Mouse (Mus musculus): ENCODE measurements at regions not wholly inside any gene's neighbourhood (a gene's known extent, or its start where the extent isn't known, plus 50 kb on each side); places are given as distances from the start of the nearest gene placed in this dataset.

DNA sequence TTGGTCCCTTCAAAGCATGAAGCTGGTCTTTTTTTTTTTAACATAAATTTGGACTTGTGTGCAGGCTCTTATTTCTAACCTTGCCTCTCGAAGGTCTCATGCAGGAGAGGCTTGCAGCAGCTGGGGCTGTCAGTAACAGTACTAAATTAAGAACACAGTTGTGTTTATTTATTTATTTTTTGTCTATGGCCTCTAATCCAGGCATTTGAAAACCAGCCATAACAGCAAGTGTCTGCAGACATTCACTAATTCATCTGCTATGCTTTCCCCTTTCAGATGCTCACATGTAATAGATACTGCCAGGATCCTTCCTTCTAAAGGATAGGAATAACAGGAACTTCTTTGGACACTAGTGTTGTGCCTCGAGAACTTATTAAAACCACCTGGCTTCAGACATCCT lies 172.5 kb downstream of the Rchy1 start:
- no peaks in the 10 kb centered on the region for H3K9me3 ChIP-seq (replicated peaks; ENCODE audit: control insufficient read depth, insufficient read depth, low read length, poor library complexity, severe bottlenecking)
- H3K36me3 ChIP-seq (ENCODE audit: control insufficient read depth, insufficient read depth, low read length, poor library complexity, severe bottlenecking), result no peaks in the 10 kb centered on the region
- H3K4me1 ChIP-seq (ENCODE audit: control insufficient read depth, insufficient read depth, low read length), result no peaks in the 10 kb centered on the region
- H3K9ac ChIP-seq (ENCODE audit: low read depth, poor library complexity, severe bottlenecking), result no peak overlapping the region
- no peak overlapping the region for H3K4me3 ChIP-seq (ENCODE audit: low read depth, low read length)
- no peak overlapping the region for H3K27ac ChIP-seq (ENCODE audit: insufficient read depth, low read length)
- no peaks in the 10 kb centered on the region for H3K27me3 ChIP-seq (ENCODE audit: control insufficient read depth, insufficient read depth, low read length, poor library complexity, severe bottlenecking)
- no peak for TF ChIP-seq EP300 (IDR thresholded peaks at IDR 0.05; ENCODE audit: insufficient read depth, low read depth, low read length)
- TF ChIP-seq POLR2A (IDR thresholded peaks at IDR 0.05; ENCODE audit: insufficient read depth, low read length), result no peak

DNA sequence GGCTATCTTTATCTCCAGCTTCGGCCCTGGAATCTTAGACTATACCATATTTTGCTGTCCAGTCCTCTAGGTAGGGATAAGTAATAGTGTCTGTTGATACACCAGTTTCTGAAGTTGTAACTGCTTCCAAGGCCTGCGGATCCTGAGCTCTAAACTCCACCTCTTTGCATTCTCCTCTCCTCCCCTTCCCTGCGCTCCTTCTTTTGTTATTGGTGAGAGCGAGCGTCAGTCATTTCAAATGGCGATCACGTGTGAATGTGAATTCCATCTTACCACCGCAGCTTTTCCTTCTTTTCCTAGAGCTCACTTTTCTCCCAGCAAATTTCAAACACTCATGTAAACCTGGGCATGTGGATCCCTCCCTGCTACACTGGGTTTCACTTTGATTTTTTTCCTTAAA lies 178.9 kb downstream of the Rchy1 start:
- H3K36me3 ChIP-seq (ENCODE audit: control insufficient read depth, insufficient read depth, low read length, poor library complexity, severe bottlenecking), result no peaks in the 10 kb centered on the region
- H3K27me3 ChIP-seq (ENCODE audit: control insufficient read depth, insufficient read depth, low read length, poor library complexity, severe bottlenecking), result no peaks in the 10 kb centered on the region; the same call in 1 of the 2 replicates
- no peak overlapping the region for H3K27ac ChIP-seq (ENCODE audit: insufficient read depth, low read length)
- H3K9me3 ChIP-seq (replicated peaks; ENCODE audit: control insufficient read depth, insufficient read depth, low read length, poor library complexity, severe bottlenecking), result no peaks in the 10 kb centered on the region
- H3K4me3 ChIP-seq (ENCODE audit: low read depth, low read length), result no peak overlapping the region
- no peak overlapping the region for H3K9ac ChIP-seq (ENCODE audit: low read depth, poor library complexity, severe bottlenecking)
- TF ChIP-seq CTCF (IDR thresholded peaks at IDR 0.05; ENCODE audit: low read depth, low read length), result no peak
- TF ChIP-seq EP300 (IDR thresholded peaks at IDR 0.05; ENCODE audit: insufficient read depth, low read depth, low read length), result no peak
- no peak for TF ChIP-seq POLR2A (IDR thresholded peaks at IDR 0.05; ENCODE audit: insufficient read depth, low read length)
- H3K4me1 ChIP-seq (ENCODE audit: control insufficient read depth, insufficient read depth, low read length), result no peaks in the 10 kb centered on the region

DNA sequence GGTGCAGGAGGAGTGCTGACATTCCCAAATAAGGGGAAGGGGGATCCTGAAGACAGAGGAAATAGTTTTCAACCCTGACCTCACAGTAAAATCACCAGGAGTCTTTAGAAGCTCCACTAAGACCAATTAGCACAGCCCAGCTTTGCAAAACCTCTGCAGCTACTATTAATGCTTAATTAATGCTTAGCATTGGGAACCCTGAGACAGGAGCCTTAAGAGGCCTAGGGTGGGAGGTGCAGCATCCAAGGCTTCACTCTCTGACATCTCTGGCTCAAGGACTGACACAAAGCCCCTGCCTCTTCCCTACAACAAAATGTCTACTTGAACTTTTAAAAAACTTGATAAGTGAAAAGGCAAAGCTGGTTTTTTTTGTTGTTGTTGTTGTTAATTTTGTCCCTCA lies 185.9 kb downstream of the Rchy1 start:
- Histone ChIP-seq H3K27me3 (ENCODE audit: control insufficient read depth, insufficient read depth, low read length, poor library complexity, severe bottlenecking) (no peaks in the 10 kb centered on the region), H3K9me3 (replicated peaks; ENCODE audit: control insufficient read depth, insufficient read depth, low read length, poor library complexity, severe bottlenecking) (no peaks in the 10 kb centered on the region), H3K4me1 (ENCODE audit: control insufficient read depth, insufficient read depth, low read length) (no peaks in the 10 kb centered on the region), H3K27ac (ENCODE audit: insufficient read depth, low read length) (no peak overlapping the region), H3K4me3 (ENCODE audit: low read depth, low read length) (no peak overlapping the region), H3K36me3 (ENCODE audit: control insufficient read depth, insufficient read depth, low read length, poor library complexity, severe bottlenecking) (no peaks in the 10 kb centered on the region), H3K9ac (ENCODE audit: low read depth, poor library complexity, severe bottlenecking) (no peak overlapping the region)
- TF ChIP-seq EP300 (IDR thresholded peaks at IDR 0.05; ENCODE audit: insufficient read depth, low read depth, low read length) (no peak), CTCF (IDR thresholded peaks at IDR 0.05; ENCODE audit: low read depth, low read length) (no peak), POLR2A (IDR thresholded peaks at IDR 0.05; ENCODE audit: insufficient read depth, low read length) (no peak)

DNA sequence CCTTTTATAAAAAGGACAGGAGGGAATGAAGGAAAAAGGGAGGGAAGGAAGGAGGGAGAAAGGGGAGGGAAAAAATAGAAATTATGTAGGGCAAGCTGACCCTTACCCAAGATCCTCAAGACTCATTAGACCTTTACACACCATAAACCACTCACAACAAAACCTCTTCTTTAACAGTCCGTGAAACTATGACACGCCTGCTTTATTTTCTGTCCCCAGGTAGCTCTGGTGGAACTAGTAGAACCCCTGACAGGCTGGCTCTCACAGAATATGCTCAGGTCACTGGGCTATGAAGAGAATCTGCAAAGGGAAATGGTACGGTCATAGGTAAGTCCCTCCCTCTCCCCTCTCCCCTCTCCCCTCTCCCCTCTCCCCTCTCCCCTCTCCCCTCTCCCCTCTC lies 188.8 kb downstream of the Rchy1 start:
- Histone ChIP-seq H3K27ac (ENCODE audit: insufficient read depth, low read length) (no peak overlapping the region), H3K27me3 (ENCODE audit: control insufficient read depth, insufficient read depth, low read length, poor library complexity, severe bottlenecking) (no peaks in the 10 kb centered on the region), H3K36me3 (ENCODE audit: control insufficient read depth, insufficient read depth, low read length, poor library complexity, severe bottlenecking) (no peaks in the 10 kb centered on the region), H3K9ac (ENCODE audit: low read depth, poor library complexity, severe bottlenecking) (no peak overlapping the region), H3K4me3 (ENCODE audit: low read depth, low read length) (no peak overlapping the region), H3K9me3 (replicated peaks; ENCODE audit: control insufficient read depth, insufficient read depth, low read length, poor library complexity, severe bottlenecking) (no peaks in the 10 kb centered on the region), H3K4me1 (ENCODE audit: control insufficient read depth, insufficient read depth, low read length) (no peaks in the 10 kb centered on the region)
- TF ChIP-seq CTCF (IDR thresholded peaks at IDR 0.05; ENCODE audit: low read depth, low read length), result no peak
- no peak for TF ChIP-seq EP300 (IDR thresholded peaks at IDR 0.05; ENCODE audit: insufficient read depth, low read depth, low read length)
- no peak for TF ChIP-seq POLR2A (IDR thresholded peaks at IDR 0.05; ENCODE audit: insufficient read depth, low read length)

DNA sequence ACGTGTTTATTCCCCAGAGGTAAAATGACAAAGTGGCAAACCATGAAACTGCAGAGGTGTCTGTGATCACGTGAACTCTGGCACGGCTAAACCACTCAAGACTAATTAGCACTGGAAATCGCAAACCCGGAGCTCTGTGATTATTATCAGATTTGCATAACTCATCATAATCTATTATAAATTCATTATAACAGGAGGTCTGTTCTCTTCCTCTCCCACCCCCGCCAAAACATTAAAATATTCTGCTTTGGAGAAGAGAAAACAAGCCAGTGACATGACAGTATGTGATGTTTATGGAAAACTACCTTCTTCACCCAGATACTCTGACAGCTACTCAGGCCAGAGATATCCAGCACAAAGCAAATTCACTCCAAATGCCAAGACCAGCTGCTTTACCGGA lies 195.0 kb downstream of the Rchy1 start:
- H3K27me3 ChIP-seq (ENCODE audit: control insufficient read depth, insufficient read depth, low read length, poor library complexity, severe bottlenecking), result no peaks in the 10 kb centered on the region
- H3K4me3 ChIP-seq (ENCODE audit: low read depth, low read length), result no peak overlapping the region
- H3K36me3 ChIP-seq (ENCODE audit: control insufficient read depth, insufficient read depth, low read length, poor library complexity, severe bottlenecking), result no peaks in the 10 kb centered on the region
- H3K9me3 ChIP-seq (replicated peaks; ENCODE audit: control insufficient read depth, insufficient read depth, low read length, poor library complexity, severe bottlenecking), result no peaks in the 10 kb centered on the region
- no peak for TF ChIP-seq POLR2A (IDR thresholded peaks at IDR 0.05; ENCODE audit: insufficient read depth, low read length)
- no peak for TF ChIP-seq CTCF (IDR thresholded peaks at IDR 0.05; ENCODE audit: low read depth, low read length)
- no peak overlapping the region for H3K27ac ChIP-seq (ENCODE audit: insufficient read depth, low read length)
- no peaks in the 10 kb centered on the region for H3K4me1 ChIP-seq (ENCODE audit: control insufficient read depth, insufficient read depth, low read length)
- H3K9ac ChIP-seq (ENCODE audit: low read depth, poor library complexity, severe bottlenecking), result no peak overlapping the region

DNA sequence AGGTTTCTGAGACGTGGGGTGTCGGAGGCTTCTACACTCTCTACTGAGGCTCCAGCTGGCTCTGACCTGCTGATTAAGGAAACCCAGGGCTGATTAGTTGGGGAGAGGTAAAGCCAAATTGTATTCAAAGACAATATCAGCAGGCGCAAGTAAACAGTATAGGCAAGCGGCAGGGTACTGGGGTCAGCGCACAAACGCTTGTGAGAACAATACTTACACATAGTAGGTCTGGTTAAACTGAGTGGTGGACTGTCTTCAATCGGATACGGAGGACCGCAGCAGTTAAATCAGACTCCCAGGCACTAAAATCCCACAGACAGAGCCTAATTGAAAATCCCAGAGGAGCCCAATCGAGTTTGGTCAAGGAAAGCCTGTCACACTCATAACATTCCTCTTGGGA lies 195.8 kb downstream of the Rchy1 start:
- no peak overlapping the region for H3K4me3 ChIP-seq (ENCODE audit: low read depth, low read length)
- H3K27ac ChIP-seq (ENCODE audit: insufficient read depth, low read length), result no peak overlapping the region
- H3K4me1 ChIP-seq (ENCODE audit: control insufficient read depth, insufficient read depth, low read length), result no peaks in the 10 kb centered on the region
- H3K9me3 ChIP-seq (replicated peaks; ENCODE audit: control insufficient read depth, insufficient read depth, low read length, poor library complexity, severe bottlenecking), result no peaks in the 10 kb centered on the region
- no peak overlapping the region for H3K9ac ChIP-seq (ENCODE audit: low read depth, poor library complexity, severe bottlenecking)
- no peaks in the 10 kb centered on the region for H3K27me3 ChIP-seq (ENCODE audit: control insufficient read depth, insufficient read depth, low read length, poor library complexity, severe bottlenecking)
- H3K36me3 ChIP-seq (ENCODE audit: control insufficient read depth, insufficient read depth, low read length, poor library complexity, severe bottlenecking), result no peaks in the 10 kb centered on the region
- TF ChIP-seq EP300 (IDR thresholded peaks at IDR 0.05; ENCODE audit: insufficient read depth, low read depth, low read length), result no peak
- no peak for TF ChIP-seq CTCF (IDR thresholded peaks at IDR 0.05; ENCODE audit: low read depth, low read length)
- TF ChIP-seq POLR2A (IDR thresholded peaks at IDR 0.05; ENCODE audit: insufficient read depth, low read length), result no peak

All from ES-Bruce4 (cell line).